Mouse (Mus musculus) limb, embryonic 14.5 days (tissue): ENCODE data around the gene Pfkl. TPM values are rescaled to one million over a fixed set of nuclear protein-coding genes. Genes with fewer than 3 reads are reported as not detected.

Source experiments
- ATAC-seq: fragments of 200-750 bp; cut with Nextera tagmentation; 2 replicates; pipeline ENCODE4 v1.8.0; 2017; ENCODE audit warnings: low read depth, moderate number of reproducible peaks, moderate TSS enrichment; ENCODE audit not compliant: low FRiP score
- DNase-seq: peaks from one replicate; pipeline ENCODE4 v3.0.0-alpha.2; 2015; ENCODE audit warnings: low spot score
- H3K27ac ChIP-seq: fragments of 300-500 bp; sonication (generic); replicated peaks from 2 replicates; pipeline ENCODE4 v1.5.1; 2014; ENCODE audit warnings: low read depth, mild to moderate bottlenecking, low read length, moderate library complexity, mixed read lengths
- H3K27me3 ChIP-seq: fragments of 300-500 bp; sonication (generic); 2 replicates; pipeline ENCODE4 v1.6.1; 2014; ENCODE audit warnings: low read length, mixed read lengths; ENCODE audit not compliant: control insufficient read depth, insufficient read depth
- H3K36me3 ChIP-seq: fragments of 300-500 bp; sonication (generic); 2 replicates; pipeline ENCODE4 v1.6.1; 2014; ENCODE audit warnings: mild to moderate bottlenecking, low read length, moderate library complexity, mixed read lengths; ENCODE audit not compliant: control insufficient read depth, insufficient read depth
- H3K4me1 ChIP-seq: fragments of 300-500 bp; sonication (generic); 2 replicates; pipeline ENCODE4 v1.6.1; 2014; ENCODE audit warnings: antibody characterized with exemption, low read length, mixed read lengths; ENCODE audit not compliant: control insufficient read depth, insufficient read depth
- H3K4me2 ChIP-seq: fragments of 300-500 bp; sonication (generic); replicated peaks from 2 replicates; pipeline ENCODE4 v1.6.1; 2014; ENCODE audit warnings: low read depth, mild to moderate bottlenecking, low read length, moderate library complexity; ENCODE audit not compliant: severe bottlenecking
- H3K4me3 ChIP-seq: fragments of 300-500 bp; sonication (generic); replicated peaks from 2 replicates; pipeline ENCODE4 v1.5.1; 2014; ENCODE audit warnings: low read length
- H3K9ac ChIP-seq: fragments of 300-500 bp; sonication (generic); 2 replicates; pipeline ENCODE4 v1.6.1; 2014; ENCODE audit warnings: mild to moderate bottlenecking, low read depth, low read length, moderate library complexity; ENCODE audit not compliant: severe bottlenecking
- H3K9me3 ChIP-seq: fragments of 300-500 bp; sonication (generic); 2 replicates; pipeline ENCODE4 v1.6.1; 2016; ENCODE audit warnings: low read length; ENCODE audit not compliant: control insufficient read depth
- POLR2A ChIP-seq: fragments of 200-500 bp; IDR thresholded peaks from 2 replicates; pipeline ENCODE4 v1.8.0; 2012; ENCODE audit warnings: inconsistent platforms, mild to moderate bottlenecking, moderate library complexity, borderline replicate concordance; ENCODE audit not compliant: insufficient read depth, insufficient read length; ENCODE audit errors: extremely low read depth
- WGBS: fragments of 180-500 bp; shearing (Covaris S2); extraction: QIAGEN DNeasy Blood & Tissue Kit; methylation state at CpG from one replicate; pipeline ENCODE4 v1.1.7; 2014; 5-methylcytosine and 5-hydroxymethylcytosine counted together
- polyA plus RNA-seq, 2 experiments: library from polyadenylated mRNA; depleted of rRNA in 1 of 2; stranded (reverse) in 1 of 2; unstranded in 1 of 2; fragments of >200 nt; fragmentation: Nextera tagmentation in 1 of 2; extraction: Ambion mirVana in 1 of 2; gene quantifications; 2 replicates each; pipeline versions ENCODE4 v1.2.1 to v1.2.3; 2012 to 2014

Gene Pfkl
- polyA plus RNA-seq, 2 experiments: 112 to 129 TPM

DNA sequence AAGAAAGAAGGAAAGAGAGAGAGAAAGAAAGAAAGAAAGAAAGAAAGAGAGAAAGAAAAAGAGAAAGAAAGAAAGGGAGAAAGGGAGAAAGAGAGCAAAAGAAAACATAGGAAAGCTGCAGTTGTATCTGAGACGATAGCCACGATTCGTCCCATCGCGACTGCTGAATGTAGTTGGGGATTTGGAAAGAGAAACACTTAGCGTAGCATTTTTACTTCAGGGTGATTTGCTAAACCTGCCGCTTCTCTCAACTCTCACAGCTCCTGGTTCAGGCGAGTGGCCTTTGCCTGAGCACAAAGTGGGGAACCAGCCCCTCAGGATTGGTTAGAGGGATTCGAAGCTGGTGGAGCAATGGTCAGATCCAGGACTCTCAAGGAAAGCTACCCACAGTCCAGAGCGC, 452 bp upstream of the Pfkl start:
- ATAC-seq: no peak
- H3K9ac ChIP-seq: peak overlapping the region; percentile 17; the same call in 1 of the 2 replicates
- H3K36me3 ChIP-seq: peaks cover under 1% of the 10 kb centered on the region; the same call in 1 of the 2 replicates
- peak; percentile 11 for DNase-seq
- no peaks in the 10 kb centered on the region for H3K27me3 ChIP-seq
- TF ChIP-seq POLR2A: no peak
- peak overlapping the region; percentile 21 for H3K4me3 ChIP-seq
- WGBS: 17% methylated on average over 10 of the region's 10 CpGs
- 0 out of 2 replicates have a peak overlapping the region, but pooled peaks have one; percentile 55 for H3K27ac ChIP-seq
- peaks cover 23% of the 10 kb centered on the region for H3K4me1 ChIP-seq
- peak overlapping the region; percentile 71 for H3K4me2 ChIP-seq
- H3K9me3 ChIP-seq: no peaks in the 10 kb centered on the region

DNA sequence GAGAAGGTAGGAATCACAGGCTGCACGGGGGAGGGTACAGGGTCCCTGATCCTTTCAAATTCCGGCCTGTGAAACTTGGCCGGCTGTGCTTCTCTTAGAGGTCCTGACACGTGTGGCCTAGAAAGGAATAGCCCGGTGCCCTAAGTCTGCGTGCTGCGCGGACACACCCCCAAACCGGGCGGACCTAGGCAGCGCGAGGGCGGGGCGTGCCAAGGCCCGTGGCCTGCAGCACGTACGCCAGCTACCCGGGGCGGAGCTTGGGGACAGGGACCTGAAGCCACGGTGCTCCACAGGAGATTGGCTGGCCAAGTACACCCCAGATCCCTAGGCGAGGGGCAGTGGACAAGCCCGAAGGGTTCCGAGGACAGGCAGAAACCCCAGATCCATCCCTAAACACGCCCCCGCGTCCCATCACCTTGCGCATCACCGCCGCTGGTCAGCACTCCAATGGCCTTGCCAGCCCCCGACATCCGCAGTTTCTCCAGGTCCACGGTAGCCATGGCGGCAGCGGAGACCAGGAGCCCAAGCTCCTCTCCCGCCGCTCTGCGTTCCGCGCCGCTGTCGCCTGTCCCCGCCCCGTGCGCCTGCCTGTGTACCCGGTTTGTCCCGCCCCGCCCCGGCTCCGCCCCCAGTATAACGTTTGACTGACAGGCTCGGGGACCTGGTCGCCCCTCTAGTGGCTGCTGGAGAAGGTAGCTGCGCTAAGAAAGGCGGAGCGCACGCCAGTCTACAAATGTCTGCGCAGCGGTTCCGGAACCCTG, 519 bp downstream of the Pfkl start:
- H3K4me1 ChIP-seq: peaks cover 23% of the 10 kb centered on the region
- peak overlapping the region; percentile 96 for H3K27ac ChIP-seq
- DNase-seq (peak; percentile 91), ATAC-seq (peak; percentile 96)
- H3K9me3 ChIP-seq: no peaks in the 10 kb centered on the region
- 0% methylated on average over 39 of the region's 59 CpGs for WGBS
- H3K4me3 ChIP-seq: peak overlapping the region; percentile 86
- peak overlapping the region; percentile 85 for H3K9ac ChIP-seq
- H3K36me3 ChIP-seq: peaks cover 10% of the 10 kb centered on the region
- TF ChIP-seq POLR2A: peak; percentile 77; the same call in 1 of the 2 replicates
- H3K4me2 ChIP-seq: peak overlapping the region; percentile 71
- no peaks in the 10 kb centered on the region for H3K27me3 ChIP-seq

DNA sequence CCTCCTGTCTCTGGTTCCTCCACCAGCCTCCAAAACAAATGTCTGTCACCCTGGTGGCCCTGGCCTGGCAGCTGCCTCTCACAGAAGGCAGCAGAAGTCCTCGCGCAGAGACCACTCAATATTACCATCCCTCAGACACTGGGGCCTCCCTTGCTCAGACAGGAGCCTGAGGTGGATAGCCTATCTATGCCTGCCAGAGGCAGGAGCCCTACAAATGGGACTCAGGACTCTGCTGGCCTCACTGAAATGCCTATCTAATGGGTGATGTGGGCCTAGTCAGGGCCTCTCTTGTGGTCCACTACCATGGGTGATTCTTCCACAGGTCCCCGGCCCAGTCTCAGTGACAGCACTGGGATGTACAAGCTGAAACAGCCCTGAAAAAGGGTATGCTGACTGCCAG, 1.7 kb downstream of the Pfkl start:
- Histone ChIP-seq H3K4me2 (peak overlapping the region; percentile 71), H3K9me3 (no peaks in the 10 kb centered on the region), H3K4me3 (peak overlapping the region; percentile 86), H3K4me1 (peaks cover 23% of the 10 kb centered on the region), H3K9ac (peak overlapping the region; percentile 85), H3K27me3 (no peaks in the 10 kb centered on the region), H3K36me3 (peaks cover 13% of the 10 kb centered on the region), H3K27ac (no peak overlapping the region)
- TF ChIP-seq POLR2A: no peak
- DNase-seq (no peak), ATAC-seq (no peak)
- 86% methylated on average over 3 of the region's 3 CpGs for WGBS

- peaks cover 21% of the 10 kb centered on the region for H3K36me3 ChIP-seq
- peaks cover 23% of the 10 kb centered on the region for H3K4me1 ChIP-seq
- no peaks in the 10 kb centered on the region for H3K27me3 ChIP-seq
- WGBS: 33% methylated on average over 6 of the region's 7 CpGs
- H3K9me3 ChIP-seq: no peaks in the 10 kb centered on the region
- no peak for TF ChIP-seq POLR2A
- peak overlapping the region; percentile 85 for H3K9ac ChIP-seq
- no peak overlapping the region for H3K27ac ChIP-seq
- peak overlapping the region; percentile 71 for H3K4me2 ChIP-seq
- DNase-seq: no peak
- no peak for ATAC-seq
- H3K4me3 ChIP-seq: 0 out of 2 replicates have a peak overlapping the region, but pooled peaks have one; percentile 86
Measured at GRCm38 (mm10) chr10:78007203-78007602, 2.7 kb downstream of the Pfkl start.

- no peak for DNase-seq
- H3K4me2 ChIP-seq: no peak overlapping the region
- 90% methylated on average over 4 of the region's 4 CpGs for WGBS
- no peak overlapping the region for H3K27ac ChIP-seq
- no peak overlapping the region for H3K9ac ChIP-seq
- peaks cover 23% of the 10 kb centered on the region for H3K4me1 ChIP-seq
- peaks cover 34% of the 10 kb centered on the region for H3K36me3 ChIP-seq
- H3K9me3 ChIP-seq: no peaks in the 10 kb centered on the region
- no peak overlapping the region for H3K4me3 ChIP-seq
- TF ChIP-seq POLR2A: no peak
- H3K27me3 ChIP-seq: no peaks in the 10 kb centered on the region
- ATAC-seq: no peak
Measured at GRCm38 (mm10) chr10:78005791-78006438, 4.0 kb downstream of the Pfkl start.
